Mouse (Mus musculus): ENCODE results near the gene Adgrf4.

GRCm38 (mm10) chr17:42741801-42742217 lies 49.7 kb upstream of the Adgrf4 start, which contains the start of gene Adgrf2:
- TF ChIP-seq CTCF (IDR thresholded peaks at IDR 0.05) (no peak), EP300 (IDR thresholded peaks at IDR 0.05) (no peak)
